Mouse (Mus musculus): Measurements from ENCODE around the gene Mns1. TPM values are rescaled to one million over a fixed set of nuclear protein-coding genes. Genes with fewer than 3 reads are reported as not detected.

The Mns1 gene
- total RNA-seq, 2 experiments from 2014 or later = 0.78 to 1.1 TPM

DNA sequence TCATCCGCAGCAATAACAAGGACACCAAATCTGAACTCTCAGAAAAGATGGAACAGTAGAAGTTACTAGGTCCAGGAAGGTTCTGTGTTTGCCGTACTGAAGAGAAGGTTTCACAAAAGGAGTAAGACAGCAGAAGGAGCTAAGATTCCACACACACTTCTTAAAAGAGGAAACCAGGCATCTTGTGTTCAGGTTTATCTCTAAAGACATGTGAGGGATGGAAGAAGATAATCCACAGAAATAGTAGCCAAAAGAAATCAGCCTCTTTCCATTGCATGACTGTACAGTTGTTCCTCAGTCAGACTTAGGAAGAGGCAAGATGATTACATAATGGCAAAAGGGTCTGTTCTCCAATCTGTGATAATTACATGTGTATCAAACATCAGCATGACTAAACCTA lies 24.6 kb downstream of the Mns1 start:
- DNase-seq = no peak
- intact Hi-C loops (cut with DNase I; ENCODE audit: low total_unique reads) = no loop called here

DNA sequence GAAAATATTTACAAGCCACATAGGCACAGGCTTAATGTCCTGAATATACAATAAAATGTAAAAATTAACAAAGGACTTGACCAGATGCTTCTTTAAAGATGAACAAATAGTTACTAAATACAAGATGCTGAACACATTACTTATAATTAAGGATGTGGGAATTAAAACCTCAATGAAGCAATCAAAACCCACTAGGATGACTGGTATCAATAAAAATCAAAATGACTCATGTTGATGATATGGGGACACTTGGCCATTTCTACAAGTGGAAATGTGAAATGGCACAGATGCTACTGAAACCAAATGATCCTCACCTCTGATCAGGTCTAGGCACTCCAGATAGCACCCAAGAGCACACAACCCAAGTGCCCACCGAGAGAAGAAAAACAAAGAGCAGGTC lies 27.0 kb downstream of the Mns1 start:
- DNase-seq = no peak
- intact Hi-C loops (cut with DNase I; ENCODE audit: low total_unique reads) = no loop called here

DNA sequence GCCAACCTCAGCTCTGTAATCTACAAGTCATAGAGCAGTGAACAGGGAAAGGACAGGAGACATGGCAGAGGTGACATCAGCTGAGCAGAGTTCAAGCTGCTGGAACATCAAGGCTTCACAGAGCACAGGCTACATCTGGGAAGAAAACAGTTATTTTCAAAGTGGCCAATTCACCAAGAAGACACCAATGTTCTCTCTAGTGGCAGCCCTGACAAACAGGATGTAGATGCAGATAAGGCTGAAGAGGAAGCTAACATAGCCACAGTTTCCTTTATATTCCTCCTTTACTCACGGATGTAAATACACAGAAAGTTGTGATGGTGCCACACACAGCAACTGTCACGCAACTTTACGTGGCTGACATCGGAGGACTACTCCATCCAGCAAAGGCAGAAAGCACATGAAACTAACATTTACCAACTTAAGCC lies 28.0 kb downstream of the Mns1 start:
- intact Hi-C loops (cut with DNase I; ENCODE audit: low total_unique reads) = no loop called here
- no peak for DNase-seq

DNA sequence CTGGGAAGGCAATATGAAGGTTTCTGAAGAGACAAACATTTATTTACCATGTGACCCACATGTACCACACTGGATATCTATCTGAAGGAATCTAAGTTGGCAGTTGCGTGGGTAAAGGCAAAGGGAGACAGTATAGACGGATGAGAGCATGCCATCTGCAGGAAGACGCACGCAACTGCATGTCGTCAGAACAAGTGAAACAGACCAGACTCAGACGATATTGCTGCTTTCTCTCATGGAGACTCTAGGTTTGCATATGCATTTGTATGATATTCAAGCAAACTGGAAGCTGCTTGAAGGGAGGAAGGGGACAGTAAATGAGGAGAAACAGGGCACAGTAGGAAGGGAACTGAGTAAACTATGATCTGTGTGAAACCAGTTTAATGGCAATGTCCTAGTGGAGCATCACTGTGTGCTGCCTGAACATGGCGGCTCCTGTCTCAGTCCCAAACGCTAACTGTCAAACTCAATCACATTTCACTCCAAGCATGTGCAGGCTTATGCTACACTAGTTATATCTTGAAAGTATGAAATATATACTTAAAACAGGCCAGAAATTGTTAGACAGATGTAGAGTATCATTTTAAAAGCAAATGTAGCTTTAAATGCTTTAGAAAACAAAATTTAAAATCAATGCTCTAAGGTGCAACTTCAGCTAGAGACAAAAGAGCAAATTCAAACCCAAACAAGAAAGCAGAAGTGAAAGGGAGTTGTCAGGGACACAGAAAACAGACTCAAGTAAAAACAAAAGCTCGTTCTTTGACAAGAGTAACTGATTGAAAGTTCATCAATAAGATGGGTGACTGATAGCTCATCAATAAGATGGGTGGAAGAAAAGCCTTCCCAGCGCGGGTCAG lies 30.0 kb downstream of the Mns1 start:
- DNase-seq = no peak
- intact Hi-C loops (cut with DNase I; ENCODE audit: low total_unique reads) = no loop called here

DNA sequence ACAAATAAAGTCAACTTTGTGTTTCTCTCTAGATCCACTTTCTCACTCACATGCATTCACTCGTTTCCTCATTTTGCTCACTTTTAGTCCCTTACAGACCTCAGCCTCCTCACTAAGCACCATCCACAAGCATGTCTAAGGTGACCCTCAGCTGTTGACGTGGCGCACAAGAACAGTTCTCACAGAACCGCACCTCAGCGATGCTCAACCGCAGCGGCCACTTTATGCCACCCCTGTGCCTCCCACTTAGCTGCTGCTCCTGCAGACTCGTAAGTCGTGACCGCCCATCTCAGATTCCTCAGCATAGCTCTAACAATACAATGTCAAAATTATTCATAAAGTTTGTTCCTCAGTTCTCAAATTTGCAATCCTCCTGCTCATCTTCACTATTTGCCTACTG lies 30.8 kb downstream of the Mns1 start:
- intact Hi-C loops (cut with DNase I; ENCODE audit: low total_unique reads) = no loop called here
- no peak for DNase-seq

DNA sequence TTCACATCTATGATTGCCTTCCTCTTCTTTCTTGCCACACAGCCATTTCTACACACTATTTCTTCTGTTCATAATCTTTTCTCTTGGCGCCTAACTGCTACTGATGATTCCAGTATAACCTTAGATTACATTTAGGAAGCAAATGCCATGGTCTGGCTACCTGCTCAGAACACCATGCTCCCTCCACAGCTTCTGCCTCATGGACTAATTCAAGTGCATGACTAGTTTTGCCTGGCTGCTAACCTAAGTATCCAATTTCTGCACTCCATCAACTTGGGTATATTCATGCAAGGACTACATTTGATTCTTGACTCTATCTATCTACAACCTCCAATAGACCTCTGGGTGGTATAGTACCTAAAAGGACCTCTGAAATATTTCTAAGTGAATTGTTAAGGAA lies 32.0 kb downstream of the Mns1 start:
- intact Hi-C loops (cut with DNase I; ENCODE audit: low total_unique reads) = no loop called here
- DNase-seq = no peak

DNA sequence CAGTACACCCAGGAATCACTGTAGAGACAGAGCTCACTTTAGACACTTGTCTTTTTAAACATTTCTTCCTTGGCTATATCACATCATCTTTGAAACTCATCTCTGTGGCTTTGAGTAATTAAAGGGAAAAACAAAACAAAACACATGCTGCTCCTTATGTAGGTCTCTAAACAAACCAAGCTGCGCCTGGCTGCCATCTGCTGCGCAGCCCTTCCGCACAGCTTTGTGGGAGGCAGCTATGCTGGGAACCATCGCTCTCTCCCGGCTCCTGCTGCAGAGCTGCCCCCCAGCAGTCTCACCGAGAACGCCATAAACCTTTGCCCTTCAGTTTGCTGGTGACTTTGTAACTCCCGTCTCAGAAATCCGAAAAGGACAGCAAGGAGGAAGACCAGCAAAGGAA lies 37.7 kb downstream of the Mns1 start:
- DNase-seq = no peak
- intact Hi-C loops (cut with DNase I; ENCODE audit: low total_unique reads) = no loop called here

DNA sequence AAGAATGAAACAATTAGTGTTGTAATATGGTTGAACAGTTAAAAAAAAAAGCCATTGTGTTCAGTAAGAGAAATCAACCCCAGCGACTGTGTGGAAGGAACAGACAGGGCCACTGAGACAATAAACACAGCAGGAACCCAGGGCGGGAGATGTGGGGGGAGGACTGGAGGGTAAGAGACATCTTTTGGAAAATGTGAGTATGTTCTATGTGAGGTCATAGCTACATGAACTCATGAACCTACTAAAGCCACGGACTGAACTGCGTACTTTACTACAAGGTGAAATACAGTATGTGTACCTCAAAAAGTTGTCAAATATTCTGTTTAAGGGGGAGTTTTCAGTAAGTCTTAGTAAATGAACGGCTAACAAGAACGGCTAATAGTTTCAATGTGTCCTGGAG lies 39.5 kb downstream of the Mns1 start:
- intact Hi-C loops (cut with DNase I; ENCODE audit: low total_unique reads) = no loop called here
- DNase-seq = no peak

DNA sequence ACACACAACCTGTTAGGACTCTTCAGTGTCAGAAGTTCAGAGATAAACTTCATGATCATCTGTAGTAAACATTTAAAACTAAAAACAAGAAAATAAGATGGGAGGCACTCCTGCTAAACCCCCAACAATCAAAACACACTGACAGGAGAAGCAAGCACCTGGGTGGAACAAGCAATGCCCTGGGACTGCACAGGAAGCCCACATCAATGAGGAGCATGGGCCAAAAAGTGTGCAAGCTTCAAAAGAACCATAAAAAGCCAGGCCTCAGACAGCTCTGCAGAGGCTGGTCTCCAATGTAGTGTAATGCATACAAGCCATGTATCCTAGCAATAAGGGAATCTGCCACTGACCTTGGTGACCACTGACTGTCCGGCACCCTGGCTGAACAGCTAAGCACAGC lies 41.5 kb downstream of the Mns1 start:
- DNase-seq = no peak
- intact Hi-C loops (cut with DNase I; ENCODE audit: low total_unique reads) = no loop called here

DNA sequence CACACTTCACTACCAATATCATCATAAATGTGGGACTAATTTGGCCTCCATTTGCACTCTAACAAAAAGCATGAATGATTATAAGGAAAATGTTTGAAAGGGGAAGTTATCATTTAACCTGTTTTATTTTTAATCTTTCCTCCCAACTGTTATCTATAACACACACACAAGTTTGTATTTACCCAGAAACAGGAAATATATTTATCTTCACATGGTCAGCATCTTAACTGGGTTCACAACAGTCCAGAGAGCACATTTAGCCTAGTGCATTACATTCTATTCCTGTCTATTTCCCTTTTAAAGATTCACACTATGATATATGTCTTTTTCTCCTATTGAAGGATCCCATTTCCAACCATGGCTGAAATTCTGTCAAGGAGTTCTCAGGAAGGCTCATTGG lies 50.7 kb downstream of the Mns1 start:
- no peak for DNase-seq
- intact Hi-C loops (cut with DNase I; ENCODE audit: low total_unique reads) = no loop called here

DNA sequence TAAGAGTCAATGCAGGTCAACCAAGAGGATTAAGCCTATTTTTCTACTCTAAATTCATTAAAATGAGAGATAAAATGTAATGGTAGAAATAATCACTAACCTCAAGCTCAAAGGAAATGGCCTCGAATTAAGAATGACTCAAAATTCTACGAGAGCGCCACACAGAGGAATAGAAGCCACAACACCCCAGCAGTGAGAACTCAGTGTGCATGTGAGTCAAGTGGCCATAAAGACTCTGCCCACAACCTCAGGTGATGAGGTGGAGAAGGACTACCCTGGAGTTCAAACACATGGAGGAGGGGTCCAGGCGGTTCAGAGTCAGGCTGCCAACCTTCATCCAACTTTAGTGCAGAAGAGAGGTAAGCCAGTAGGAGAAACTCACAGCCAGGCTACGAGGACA lies 51.3 kb downstream of the Mns1 start:
- intact Hi-C loops (cut with DNase I; ENCODE audit: low total_unique reads) = no loop called here
- no peak for DNase-seq

DNA sequence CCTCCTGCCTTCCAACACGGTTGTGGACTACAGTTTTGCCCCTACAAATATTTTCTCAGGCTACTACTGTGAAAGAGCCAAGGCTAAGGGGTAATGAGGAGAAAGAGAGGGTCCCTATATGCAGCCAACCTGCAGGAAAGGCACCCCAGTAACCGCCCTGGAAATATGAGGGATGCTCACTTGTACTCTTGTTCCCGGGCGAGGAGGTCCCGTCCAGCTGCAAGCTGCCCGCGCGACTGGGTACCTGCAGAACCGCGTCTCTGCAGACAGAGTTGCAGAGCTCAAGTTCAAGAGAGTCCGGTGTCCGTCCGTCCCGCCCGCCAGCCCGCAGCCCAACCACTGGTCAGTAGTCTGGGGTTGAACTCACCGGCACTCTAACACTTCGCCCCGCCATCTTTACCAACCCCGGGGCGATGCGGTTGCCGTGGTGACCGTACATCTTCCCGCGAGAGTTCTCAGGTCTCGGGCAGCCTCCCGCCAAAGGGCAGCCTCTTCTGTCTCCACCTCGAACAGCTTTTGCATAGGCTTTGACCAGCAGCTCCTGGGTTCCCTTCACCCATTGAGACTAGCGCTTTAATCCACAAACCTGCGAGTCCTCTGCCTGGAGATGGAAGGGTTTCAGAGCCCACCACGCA lies 53.9 kb downstream of the Mns1 start:
- intact Hi-C loops (cut with DNase I; ENCODE audit: low total_unique reads) = no loop called here
- DNase-seq = peak; percentile 92

DNA sequence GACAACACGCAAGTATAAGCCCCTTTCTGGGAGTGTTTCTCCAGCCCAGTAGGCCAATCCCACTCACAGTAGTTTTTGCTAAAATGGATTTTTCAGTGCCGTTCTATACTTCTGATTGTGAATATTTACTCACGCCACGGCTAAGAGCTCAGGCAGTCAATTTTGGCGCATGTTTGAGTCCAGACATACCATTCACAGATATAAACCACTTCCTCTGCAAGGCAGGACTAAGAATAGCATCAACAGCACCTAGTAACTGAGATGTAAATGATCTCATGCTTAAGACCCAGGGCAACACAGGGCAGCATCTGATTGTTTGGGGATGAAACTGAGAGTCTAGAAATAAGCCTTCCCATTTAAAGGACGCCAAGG lies 54.4 kb downstream of the Mns1 start, which contains the start of gene Tex9:
Tex9 (minus strand) TSS at position 19 of the 372 bp plus-strand sequence.
- intact Hi-C loops (cut with DNase I; ENCODE audit: low total_unique reads) = no loop called here
- DNase-seq = no peak

DNA sequence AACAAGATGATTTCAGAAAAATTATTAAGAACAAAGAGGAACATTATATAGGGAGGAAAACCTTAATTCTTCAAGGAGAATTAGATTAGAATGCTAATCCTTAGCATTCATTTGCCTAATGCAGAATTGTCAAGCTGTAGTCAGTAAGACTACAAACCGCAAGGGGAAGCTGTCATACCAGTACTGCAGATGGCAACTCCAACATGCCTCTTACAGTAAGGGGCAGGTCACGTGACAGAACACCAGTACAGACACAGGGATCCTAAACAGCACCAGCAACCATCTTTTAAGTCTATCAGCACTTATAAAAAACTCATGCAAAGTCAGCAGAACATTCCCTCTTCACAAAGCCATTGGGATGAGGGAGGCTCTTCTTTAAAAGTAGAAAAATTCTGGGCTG lies 55.7 kb downstream of the Mns1 start:
- no peak for DNase-seq
- intact Hi-C loops (cut with DNase I; ENCODE audit: low total_unique reads) = no loop called here

DNA sequence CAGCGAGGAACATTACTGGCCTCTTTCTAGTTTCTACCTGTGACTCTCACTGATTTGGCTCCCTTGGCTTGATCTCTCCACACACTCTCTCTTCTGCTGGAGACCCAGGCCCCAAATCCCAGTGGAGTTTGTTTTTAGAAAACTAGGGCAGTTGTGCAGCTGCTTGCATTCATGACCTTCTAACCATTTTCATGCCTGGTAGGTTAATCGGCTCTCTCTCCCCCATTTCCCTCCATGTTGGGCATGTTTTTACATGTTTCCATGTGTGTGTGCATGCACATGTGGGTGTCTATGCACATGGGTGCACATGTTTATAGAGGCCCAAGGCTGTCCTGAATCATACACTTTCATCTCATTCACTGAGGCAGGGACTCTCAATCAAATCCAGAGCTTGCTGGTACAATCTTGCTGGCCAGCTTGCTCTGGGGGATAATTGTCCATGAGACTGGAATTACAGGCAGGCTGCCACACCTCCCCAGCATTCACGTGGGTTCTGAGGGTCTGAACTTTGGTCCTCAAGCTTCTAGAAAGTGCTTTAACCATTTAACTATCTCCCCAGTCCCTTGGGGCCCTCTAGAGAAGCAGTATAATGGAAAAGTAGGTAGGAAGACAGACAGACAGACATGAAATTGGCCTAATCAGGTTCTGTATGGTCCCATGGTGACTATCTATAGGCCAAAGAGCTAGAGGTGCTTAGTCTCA lies 56.3 kb downstream of the Mns1 start:
- intact Hi-C loops (cut with DNase I; ENCODE audit: low total_unique reads) = no loop called here
- no peak for DNase-seq

DNA sequence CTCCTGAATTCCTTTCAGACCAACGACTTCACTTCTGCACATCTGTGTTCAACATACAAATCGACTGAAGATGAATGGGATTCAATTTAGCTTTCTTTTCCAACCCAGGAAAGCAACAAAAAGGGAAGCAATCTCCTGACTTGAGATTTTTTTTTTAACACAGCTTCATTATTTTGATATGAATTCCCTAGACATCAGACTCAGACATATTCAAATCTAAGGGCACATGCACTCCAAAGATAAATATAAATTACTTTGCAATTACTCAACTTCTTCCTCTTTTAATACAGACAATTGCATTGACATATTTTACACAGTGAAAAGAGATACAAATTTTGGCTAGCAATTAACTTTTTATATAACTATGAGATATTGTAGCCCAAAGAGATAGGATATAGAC lies 58.9 kb downstream of the Mns1 start:
- intact Hi-C loops (cut with DNase I; ENCODE audit: low total_unique reads) = no loop called here
- DNase-seq = no peak

DNA sequence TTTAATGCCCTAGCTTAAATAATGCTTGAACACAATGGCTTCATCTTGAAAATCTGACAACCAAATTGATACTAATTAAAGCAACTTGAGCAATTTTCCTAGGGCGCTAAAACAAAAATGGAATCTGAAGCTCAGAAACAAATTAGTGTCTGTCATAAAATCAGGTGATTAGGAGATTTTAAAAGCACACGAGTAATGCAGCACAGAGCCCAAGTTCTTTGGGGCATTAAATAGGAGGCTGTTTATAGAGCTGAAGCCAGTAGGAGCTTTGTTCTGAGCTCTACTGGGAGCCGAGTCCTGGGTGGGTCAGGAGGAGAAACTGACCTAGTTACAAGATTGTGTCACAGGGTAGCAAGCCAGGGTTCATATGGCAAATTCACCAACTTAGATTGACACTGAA lies 59.4 kb downstream of the Mns1 start:
- no peak for DNase-seq
- intact Hi-C loops (cut with DNase I; ENCODE audit: low total_unique reads) = no loop called here
